Mouse (Mus musculus): Measurements from ENCODE around the gene Shank2. TPM values are rescaled to one million over a fixed set of nuclear protein-coding genes. Genes with fewer than 3 reads are reported as not detected.

Gene Shank2
- total and polyA plus RNA-seq, 3 experiments: not detected

DNA sequence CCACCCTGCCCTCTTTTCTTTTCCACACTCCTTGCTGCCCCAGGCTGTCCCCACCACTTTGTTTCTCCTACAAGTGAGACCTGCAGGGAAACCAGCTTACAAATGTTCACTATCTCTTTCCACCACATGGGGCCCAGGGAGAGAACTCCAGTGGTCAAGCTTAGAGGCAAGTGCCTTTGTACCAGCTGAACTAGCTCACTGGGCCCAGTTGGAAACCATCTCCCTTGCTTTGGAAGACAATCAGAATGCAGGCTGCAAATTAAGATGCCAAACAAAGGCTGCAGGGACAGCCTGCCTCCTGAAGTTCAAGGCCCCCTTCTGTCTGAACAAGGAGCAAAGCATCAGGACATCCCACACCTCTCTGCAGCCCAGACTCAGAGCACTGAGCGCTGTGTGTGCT is 206.9 kb downstream of the Shank2 start:
- H3K4me3 ChIP-seq (replicated peaks in 1 of 3; ENCODE audit: low read depth in 2 of 3, low read length in 2 of 3, poor library complexity in 1 of 3): no peak overlapping the region
- H3K9ac ChIP-seq (ENCODE audit: insufficient read depth, low read depth): no peak overlapping the region
- H3K27me3 ChIP-seq (replicated peaks): peaks cover 75% of the 10 kb centered on the region
- in situ Hi-C loops (cut with MboI; ENCODE audit: low pct_ligation_motif_present, low pct_unique_long_range_greater_than_20kb, low sequenced_read_pairs) (loop anchor here (25.0 kb wide), 1 partner anchor 379 kb away; the partner anchor contains the start of gene Fadd), dilution Hi-C loops (cut with MboI; ENCODE audit: extremely low pct_ligation_motif_present, extremely low pct_unique_long_range_greater_than_20kb, low sequenced_read_pairs) (no loop called here)
- no peak overlapping the region for H3K4me2 ChIP-seq (ENCODE audit: insufficient read depth, low read depth, poor library complexity, severe bottlenecking)
- no peak for TF ChIP-seq TBP (conservative IDR thresholded peaks at IDR 0.05; ENCODE audit: low read depth, low read length)
- no peak for TF ChIP-seq MAX (IDR thresholded peaks at IDR 0.05; ENCODE audit: low read length)
- no peak for TF ChIP-seq CTCF (conservative IDR thresholded peaks at IDR 0.05 in 1 of 2, IDR thresholded peaks at IDR 0.05 in 1 of 2; ENCODE audit: low read depth in 2 of 2, low read length in 2 of 2)
- no peak for TF ChIP-seq E2F4 (IDR thresholded peaks at IDR 0.05; ENCODE audit: insufficient replicate concordance, low read depth, low read length)
- no peak for TF ChIP-seq GABPA (IDR thresholded peaks at IDR 0.05; ENCODE audit: insufficient replicate concordance, low read depth, low read length)
- no peak for TF ChIP-seq BHLHE40 (IDR thresholded peaks at IDR 0.05; ENCODE audit: low read depth, low read length)
- TF ChIP-seq EP300 (IDR thresholded peaks at IDR 0.05; ENCODE audit: low read length): no peak
- TF ChIP-seq ZNF384 (IDR thresholded peaks at IDR 0.05; ENCODE audit: low read depth, low read length): no peak
- no peak for TF ChIP-seq UBTF (IDR thresholded peaks at IDR 0.05; ENCODE audit: low read depth, low read length)
- no peak for TF ChIP-seq IRF4 (IDR thresholded peaks at IDR 0.05; ENCODE audit: low read depth, low read length)
- no peak for TF ChIP-seq JUND (conservative IDR thresholded peaks at IDR 0.05; ENCODE audit: low read depth, low read length)
- no peak for TF ChIP-seq MEF2A (IDR thresholded peaks at IDR 0.05; ENCODE audit: borderline replicate concordance, low read depth, low read length)
- no peak for TF ChIP-seq POLR2A (IDR thresholded peaks at IDR 0.05; ENCODE audit: low read depth, low read length)
- no peak for TF ChIP-seq MYC (IDR thresholded peaks at IDR 0.05; ENCODE audit: low read depth, low read length)
- no peak for TF ChIP-seq ETS1 (conservative IDR thresholded peaks at IDR 0.05; ENCODE audit: low read depth, low read length)
- H3K9me3 ChIP-seq (replicated peaks; ENCODE audit: low read length): no peaks in the 10 kb centered on the region
- H3K4me1 ChIP-seq (ENCODE audit: control insufficient read depth in 1 of 2, insufficient read depth in 2 of 2): no peaks in the 10 kb centered on the region
- H3K27ac ChIP-seq (ENCODE audit: insufficient read depth, low read depth): no peak overlapping the region
- no peak for DNase-seq (ENCODE audit: extremely low read depth)
- H3K79me2 ChIP-seq (replicated peaks; ENCODE audit: control insufficient read depth, extremely low read depth, insufficient read depth, poor library complexity, severe bottlenecking): no peaks in the 10 kb centered on the region
- H3K36me3 ChIP-seq (replicated peaks in 1 of 2; ENCODE audit: control insufficient read depth in 1 of 2, insufficient read depth in 1 of 2, low read length in 1 of 2): no peaks in the 10 kb centered on the region

DNA sequence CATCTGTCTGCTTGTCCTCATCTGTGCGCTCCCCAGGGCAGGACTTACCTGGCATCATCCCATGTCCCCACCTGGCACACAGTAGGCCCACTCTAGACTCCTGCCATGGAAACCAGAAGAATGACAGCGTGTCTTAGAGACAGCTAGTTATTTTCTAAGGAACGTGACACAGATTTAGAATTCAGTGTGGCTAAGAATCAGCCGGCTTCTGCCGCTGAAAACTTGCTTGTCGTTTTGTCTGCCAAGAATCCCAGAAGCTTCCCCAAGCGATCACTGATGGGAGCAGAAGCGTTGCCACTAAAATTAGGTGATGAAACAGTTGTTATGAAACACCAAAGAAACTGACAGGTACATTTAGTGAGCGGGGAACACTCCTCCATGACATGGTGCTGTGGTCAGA is 208.8 kb downstream of the Shank2 start:
- Histone ChIP-seq H3K4me1 (ENCODE audit: control insufficient read depth in 1 of 2, insufficient read depth in 2 of 2) (no peaks in the 10 kb centered on the region), H3K9me3 (replicated peaks; ENCODE audit: low read length) (peaks cover 2% of the 10 kb centered on the region), H3K27ac (ENCODE audit: insufficient read depth, low read depth) (no peak overlapping the region), H3K36me3 (replicated peaks in 1 of 2; ENCODE audit: control insufficient read depth in 1 of 2, insufficient read depth in 1 of 2, low read length in 1 of 2) (no peaks in the 10 kb centered on the region), H3K4me2 (ENCODE audit: insufficient read depth, low read depth, poor library complexity, severe bottlenecking) (no peak overlapping the region), H3K4me3 (replicated peaks in 1 of 3; ENCODE audit: low read depth in 2 of 3, low read length in 2 of 3, poor library complexity in 1 of 3) (no peak overlapping the region), H3K9ac (ENCODE audit: insufficient read depth, low read depth) (no peak overlapping the region), H3K79me2 (replicated peaks; ENCODE audit: control insufficient read depth, extremely low read depth, insufficient read depth, poor library complexity, severe bottlenecking) (no peaks in the 10 kb centered on the region), H3K27me3 (replicated peaks) (peaks cover 72% of the 10 kb centered on the region)
- dilution Hi-C loops (cut with MboI; ENCODE audit: extremely low pct_ligation_motif_present, extremely low pct_unique_long_range_greater_than_20kb, low sequenced_read_pairs) (no loop called here), in situ Hi-C loops (cut with MboI; ENCODE audit: low pct_ligation_motif_present, low pct_unique_long_range_greater_than_20kb, low sequenced_read_pairs) (loop anchor here (10.0 to 25.0 kb wide), 2 partner anchors 214 to 377 kb away; partner anchors contain the start of gene Fadd)
- DNase-seq (ENCODE audit: extremely low read depth): no peak
- TF ChIP-seq ZC3H11A (IDR thresholded peaks at IDR 0.05; ENCODE audit: low read depth, low read length): no peak
- no peak for TF ChIP-seq CHD1 (IDR thresholded peaks at IDR 0.05; ENCODE audit: low read depth, low read length)
- TF ChIP-seq POLR2AphosphoS2 (IDR thresholded peaks at IDR 0.05; ENCODE audit: low read depth, low read length): no peak
